Mouse (Mus musculus) small intestine, adult 2 months (tissue): ENCODE data around the gene Drd4.
A peak's percentile ranks its signal among the peaks of the same experiment; 100 is the strongest.

Experiments
- CTCF ChIP-seq: fragments of 200-500 bp; IDR thresholded peaks from 2 replicates; pipeline ENCODE4 v1.5.1; 2012; ENCODE audit warnings: low read depth, mild to moderate bottlenecking, control low read depth, inconsistent platforms, low read length, moderate library complexity, mixed read lengths; ENCODE audit not compliant: insufficient replicate concordance, insufficient read length; ENCODE audit errors: extremely low read depth
- POLR2A ChIP-seq: fragments of 200-500 bp; IDR thresholded peaks from 2 replicates; pipeline ENCODE4 v1.6.1; 2012; ENCODE audit warnings: low read depth, mild to moderate bottlenecking, control low read depth, inconsistent platforms, low read length, moderate library complexity

DNA sequence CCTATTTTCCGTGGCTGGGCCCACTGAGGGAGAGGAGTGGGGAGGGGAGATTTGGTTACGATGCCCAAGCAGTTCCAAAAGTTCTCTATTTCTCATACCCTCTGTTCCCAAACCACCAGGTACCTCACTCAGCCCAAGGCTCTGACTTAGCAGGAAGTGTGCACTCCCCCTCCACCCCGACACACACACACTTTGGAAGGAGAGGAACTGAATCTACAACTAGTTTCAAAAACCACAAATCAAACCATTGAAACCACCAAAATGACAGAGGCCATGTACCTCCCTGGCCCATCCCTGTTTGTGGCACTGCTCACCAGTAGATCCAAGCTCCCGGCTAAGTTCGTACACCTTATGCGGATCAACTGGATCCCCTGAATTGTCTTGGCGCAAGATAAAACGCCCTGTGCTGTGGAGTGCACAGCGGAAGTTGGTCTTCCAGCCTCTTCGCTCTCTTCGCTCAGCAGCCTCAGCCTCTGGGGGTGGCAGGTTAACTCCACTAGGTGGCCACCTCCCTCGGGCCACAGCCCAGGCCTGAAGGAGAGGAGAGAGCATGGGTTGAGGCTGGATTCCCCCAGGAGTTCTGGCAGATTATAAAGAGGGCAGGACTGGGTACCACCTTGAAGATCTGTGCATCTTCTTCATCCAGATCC is 26.9 kb upstream of the Drd4 start:
- no peak for TF ChIP-seq POLR2A
- peak; percentile 59 for TF ChIP-seq CTCF
